ENCODE assay signal across 8 mouse cellular contexts in the genomic region with DNA sequence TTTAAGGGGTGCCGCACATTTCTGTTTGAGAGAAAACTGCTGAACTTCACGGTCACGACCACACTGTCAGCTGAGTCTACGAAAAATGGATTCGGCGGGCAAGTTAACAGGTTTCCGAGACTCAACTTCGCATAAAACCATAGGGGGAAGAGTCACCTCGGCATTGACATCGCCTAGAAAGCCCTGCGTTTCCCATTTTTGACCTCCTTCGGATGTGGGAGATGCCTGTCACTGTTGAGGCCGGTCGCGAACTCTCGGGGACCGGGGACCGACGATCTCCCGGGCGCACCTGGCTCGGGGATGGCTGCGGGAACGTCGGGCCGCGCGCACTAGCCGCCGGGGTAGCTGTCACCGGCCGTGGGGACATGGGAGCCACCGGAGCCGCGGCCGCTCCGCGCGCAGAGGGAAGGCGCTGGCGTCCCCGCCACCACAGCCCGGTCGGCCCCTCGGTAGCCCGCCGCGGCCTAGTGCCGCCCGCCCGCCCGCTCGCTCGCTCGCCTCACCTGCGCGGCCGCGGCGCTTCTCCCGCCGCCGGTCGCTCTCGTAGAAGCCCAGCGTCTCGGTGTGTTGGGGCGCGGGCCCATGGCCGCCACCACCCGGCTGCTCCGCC. TPM values are rescaled to one million over a fixed set of nuclear protein-coding genes. Genes with fewer than 3 reads are reported as not detected.
A peak's percentile ranks its signal among the peaks of the same experiment; 100 is the strongest.
DNase-seq lines count a peak whose midpoint lies in the region; ATAC-seq and TF ChIP-seq lines count a peak whose summit lies in the region.

No protein-coding gene starts in this region.

- peak overlapping the region; percentile 97 for H3K27ac ChIP-seq in cortical plate, adult 2 months (ENCODE audit: insufficient read depth, low read length)
- H3K27ac ChIP-seq in macrophage: no peak overlapping the region

- peak; percentile 49 for ATAC-seq in cerebellum, adult (ENCODE audit: insufficient number of reproducible peaks, low FRiP score, low TSS enrichment)

- peak overlapping the region; percentile 76 for H3K4me3 ChIP-seq in cortical plate, adult 2 months (ENCODE audit: insufficient read depth, low read length)
- peak overlapping the region; percentile 48 for H3K4me3 ChIP-seq in macrophage (ENCODE audit: inconsistent target)

- WGBS in macrophage (ENCODE audit: missing documents): under 1% methylated on average over 72 of the region's 72 CpGs

- DNase-seq in cerebellum, postnatal 4 days (ENCODE audit: low spot score in 2 of 2): no peak
- DNase-seq in A20 (ENCODE audit: low read depth, low spot score): peak; percentile 64
- DNase-seq in heart, adult 8-10 months (ENCODE audit: low spot score): peak; percentile 7
- DNase-seq in kidney, postnatal 10 days: peak; percentile 59
- peak; percentile 24 to 26 for DNase-seq in spleen, postnatal 36 days (ENCODE audit: low spot score in 2 of 2)

- H3K36me3 ChIP-seq in macrophage (ENCODE audit: inconsistent target): no peaks in the 10 kb centered on the region

- TF ChIP-seq POLR2A in cortical plate, adult 2 months (IDR thresholded peaks at IDR 0.05; ENCODE audit: extremely low read depth, insufficient read depth, low read length): no peak

- H3K4me1 ChIP-seq in cortical plate, adult 2 months (ENCODE audit: control insufficient read depth, insufficient read depth, low read length): peaks cover 10% of the 10 kb centered on the region; the same call in 1 of the 2 replicates

- H3K79me2 ChIP-seq in macrophage (ENCODE audit: inconsistent target): peaks cover 34% of the 10 kb centered on the region; the same call in 1 of the 2 replicates

- TF ChIP-seq CTCF in cortical plate, adult 2 months (IDR thresholded peaks at IDR 0.05; ENCODE audit: extremely low read depth, insufficient read depth, low read length): no peak

RNA-seq across cellular contexts. Expression of gene Tapt1, which starts 0.4 kb away (rescaled TPM):
- 50.3 and 53.3 TPM in 2 replicates for polyA plus RNA-seq in cortical plate, adult 2 months (2012; rRNA removed)
- 10 to 100 TPM; 17.6 to 26.4 (median 18.3) TPM for total RNA-seq in heart, adult 8-10 months (2022)
- total RNA-seq in macrophage (2018; cell fraction: chromatin; rRNA removed): 10 to 100 TPM; 26.6 to 64.4 (median 47.6) TPM
- total RNA-seq in macrophage (2018; cell fraction: cytosol; rRNA removed): 10 to 100 TPM; 14.7 to 21.1 (median 17.2) TPM
- 10 to 100 TPM; 20.0 to 54.3 (median 34.3) TPM for total RNA-seq in macrophage (2018; cell fraction: nucleus; rRNA removed)
- 13.4 to 19.0 TPM (median 14.0 TPM) in 3 replicates for polyA plus RNA-seq in macrophage (2018)

Comparison
In these comparisons a context has a peak if more than half of its experiments do, and no peak if none do; other contexts are left out.
1. DNase-seq: peak in A20 (single experiment), heart, adult 8-10 months (single experiment), kidney, postnatal 10 days (single experiment) and spleen, postnatal 36 days (2 of 2); none in cerebellum, postnatal 4 days (0 of 2).